Mouse (Mus musculus): Measurements from ENCODE around the gene Itsn1.

- TF ChIP-seq CTCF (IDR thresholded peaks at IDR 0.05) (no peak), EP300 (IDR thresholded peaks at IDR 0.05) (no peak)
These were observed 11.7 kb upstream of the Itsn1 start for GRCm38 (mm10) chr16:91717399-91717798.
